Mouse (Mus musculus) CH12.LX (cell line): ENCODE results near the gene Tpo.

ENCODE experiments used
- CHD2 ChIP-seq: IDR thresholded peaks from 2 replicates; pipeline ENCODE4 v1.6.1; 2011; ENCODE audit warnings: low read length, improper control_type of control experiment
- CTCF ChIP-seq, 2 experiments: IDR thresholded peaks in 1 of 2; conservative IDR thresholded peaks in 1 of 2; 2 replicates each; pipeline ENCODE4 v1.5.1; 2011 to 2012; ENCODE audit warnings: low read depth in 2 of 2, low read length in 2 of 2, improper control_type of control experiment in 1 of 2, inconsistent platforms in 1 of 2, mild to moderate bottlenecking in 1 of 2, moderate library complexity in 1 of 2
- GABPA ChIP-seq: IDR thresholded peaks from 2 replicates; pipeline ENCODE4 v1.6.1; 2012; ENCODE audit warnings: low read depth, low read length, improper control_type of control experiment, inconsistent platforms; ENCODE audit not compliant: insufficient replicate concordance
- MAFK ChIP-seq: IDR thresholded peaks from 2 replicates; pipeline ENCODE4 v1.6.1; 2011; ENCODE audit warnings: low read length, improper control_type of control experiment; ENCODE audit not compliant: insufficient replicate concordance
- MAX ChIP-seq: IDR thresholded peaks from 2 replicates; pipeline ENCODE4 v1.6.1; 2011; ENCODE audit warnings: low read length, improper control_type of control experiment
- MEF2A ChIP-seq: IDR thresholded peaks from 2 replicates; pipeline ENCODE4 v1.6.1; 2014; ENCODE audit warnings: low read depth, mild to moderate bottlenecking, inconsistent platforms, low read length, improper control_type of control experiment, borderline replicate concordance
- MXI1 ChIP-seq: IDR thresholded peaks from 2 replicates; pipeline ENCODE4 v1.6.1; 2011; ENCODE audit warnings: mild to moderate bottlenecking, low read depth, low read length, improper control_type of control experiment
- POLR2A ChIP-seq: IDR thresholded peaks from 2 replicates; pipeline ENCODE4 v1.6.1; 2011; ENCODE audit warnings: low read depth, mild to moderate bottlenecking, improper control_type of control experiment, low read length
- RAD21 ChIP-seq: IDR thresholded peaks from 2 replicates; pipeline ENCODE4 v1.6.1; 2011; ENCODE audit warnings: low read depth, mild to moderate bottlenecking, low read length, improper control_type of control experiment, moderate library complexity
- TBP ChIP-seq: conservative IDR thresholded peaks from 2 replicates; pipeline ENCODE4 v1.6.1; 2011; ENCODE audit warnings: low read depth, low read length, improper control_type of control experiment

DNA sequence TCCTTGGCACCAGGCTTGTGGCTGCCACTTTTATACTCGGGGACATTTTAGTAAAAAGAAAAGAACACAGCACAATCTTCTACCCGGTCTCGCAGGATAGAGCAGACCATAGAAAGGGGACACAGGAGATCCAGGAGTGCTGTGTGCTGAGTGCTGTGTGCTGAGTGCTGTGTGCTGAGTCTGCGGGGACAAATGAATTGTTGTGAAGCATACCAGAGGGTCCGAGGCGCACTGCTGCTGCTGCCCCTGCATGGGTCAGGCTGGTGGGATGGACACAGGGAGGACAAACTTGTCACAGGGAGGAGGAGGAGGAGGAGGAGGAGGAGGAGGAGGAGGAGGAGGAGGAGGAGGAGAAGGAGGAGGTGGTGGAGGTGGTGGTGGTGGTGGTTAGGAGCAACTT lies 83.6 kb downstream of the Tpo start:
- TF ChIP-seq CTCF (conservative IDR thresholded peaks at IDR 0.05 in 1 of 2, IDR thresholded peaks at IDR 0.05 in 1 of 2; ENCODE audit: low read depth in 2 of 2, low read length in 2 of 2) (no peak), MAX (no peak), MAFK (no peak), RAD21 (no peak), MEF2A (no peak), POLR2A (no peak), TBP (no peak), MXI1 (no peak), CHD2 (no peak), GABPA (no peak)
